Mouse (Mus musculus): Measurements from ENCODE around the gene Ano1. TPM values are rescaled to one million over a fixed set of nuclear protein-coding genes. Genes with fewer than 3 reads are reported as not detected.

Gene Ano1
- polyA plus RNA-seq, 1 experiment from 2014 or later, result not detected

DNA sequence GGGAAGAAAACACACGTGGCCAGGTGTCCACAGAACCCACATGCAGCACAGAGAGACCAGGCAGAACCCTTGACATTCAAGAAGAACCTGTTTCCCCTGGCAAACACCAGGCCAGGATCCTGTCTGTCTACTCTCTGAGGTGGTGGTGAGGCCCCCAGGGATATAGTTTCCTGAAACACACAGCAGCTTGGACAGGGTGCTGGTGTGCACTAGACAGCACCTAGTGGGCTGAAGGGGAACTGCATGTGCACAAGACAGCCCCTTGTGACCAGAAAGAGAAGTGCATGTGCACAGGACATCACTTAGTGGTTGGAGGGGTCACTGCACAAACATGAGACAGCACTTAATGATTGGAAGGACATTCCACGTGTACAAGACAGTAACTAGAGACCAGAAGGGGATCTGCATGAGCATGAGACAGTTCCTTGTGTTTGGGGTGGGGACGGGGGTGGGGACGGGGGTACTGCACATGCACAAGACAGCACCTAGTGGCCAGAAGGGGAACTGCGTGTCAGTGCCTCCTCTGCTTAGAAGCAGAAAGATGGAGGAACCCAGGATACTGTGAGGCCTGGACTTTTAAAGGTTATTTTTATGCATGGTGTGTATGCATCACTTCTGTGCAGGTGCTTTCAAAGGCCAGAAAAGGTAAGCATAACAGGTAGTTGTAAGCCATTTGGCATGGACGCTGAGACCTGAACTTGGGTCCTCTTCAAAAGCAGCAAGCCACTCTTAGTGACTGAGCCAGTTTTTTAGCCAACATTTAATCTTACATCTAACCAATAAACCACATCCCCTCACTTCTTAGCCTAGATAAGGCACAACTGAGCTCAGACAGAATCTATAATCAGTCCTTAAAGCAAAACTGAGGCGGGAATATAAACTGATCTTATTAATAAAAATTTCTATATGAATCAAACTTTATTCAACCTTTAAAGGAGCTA is 54.7 kb downstream of the Ano1 start:
- no peak overlapping the region for H3K4me3 ChIP-seq (ENCODE audit: inconsistent target)
- no peak overlapping the region for H3K27ac ChIP-seq
- H3K79me2 ChIP-seq (ENCODE audit: inconsistent target), result no peaks in the 10 kb centered on the region
- no peaks in the 10 kb centered on the region for H3K36me3 ChIP-seq (ENCODE audit: inconsistent target)
- WGBS (ENCODE audit: missing documents), result 64% methylated on average over 7 of the region's 7 CpGs

DNA sequence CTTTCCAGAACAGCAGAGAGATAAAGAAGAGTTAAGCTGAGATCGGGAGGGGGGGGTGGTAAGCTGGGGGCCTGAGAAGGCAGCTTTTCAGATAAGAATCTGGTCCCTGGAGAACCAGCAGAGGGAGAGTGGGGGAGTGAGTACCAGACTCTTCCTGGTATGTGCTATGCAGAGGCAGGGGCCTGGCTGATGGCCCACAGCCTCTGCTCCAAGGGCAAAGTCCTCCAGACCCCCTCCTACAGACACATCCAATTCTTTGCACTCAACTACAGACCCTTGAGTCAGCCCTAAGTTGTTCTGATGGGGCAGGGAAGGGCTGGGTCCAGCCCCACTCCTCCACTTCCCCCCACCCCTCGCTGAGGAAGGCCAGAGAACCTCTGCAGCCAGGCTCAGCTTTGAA is 61.9 kb downstream of the Ano1 start:
- Histone ChIP-seq H3K79me2 (ENCODE audit: inconsistent target) (no peaks in the 10 kb centered on the region), H3K27ac (no peak overlapping the region), H3K4me3 (ENCODE audit: inconsistent target) (no peak overlapping the region), H3K36me3 (ENCODE audit: inconsistent target) (no peaks in the 10 kb centered on the region)
- 58% methylated on average over 2 of the region's 2 CpGs for WGBS (ENCODE audit: missing documents)

DNA sequence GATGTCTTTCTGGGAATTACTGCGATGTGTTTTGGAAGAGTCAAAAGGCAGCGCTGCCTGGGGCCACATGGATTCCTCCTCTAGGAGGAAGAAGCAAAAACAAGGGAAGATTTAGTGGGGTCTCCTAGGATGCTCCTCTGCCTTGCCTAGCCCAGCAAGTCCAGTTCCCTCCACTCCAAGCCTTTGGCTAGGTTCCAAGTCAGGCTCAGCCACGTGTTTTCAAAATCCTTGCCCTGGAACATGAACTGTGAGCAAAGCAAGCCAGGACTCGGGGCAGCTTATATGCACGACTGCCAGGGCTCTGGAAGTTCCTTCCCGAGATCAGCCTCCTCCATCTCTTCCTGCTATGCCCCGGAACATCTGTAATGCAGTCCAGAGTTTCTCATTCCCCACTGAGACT is 62.6 kb downstream of the Ano1 start:
- H3K79me2 ChIP-seq (ENCODE audit: inconsistent target), result no peaks in the 10 kb centered on the region
- H3K36me3 ChIP-seq (ENCODE audit: inconsistent target), result no peaks in the 10 kb centered on the region
- WGBS (ENCODE audit: missing documents), result 83% methylated on average over 7 of the region's 7 CpGs
- no peak overlapping the region for H3K27ac ChIP-seq
- H3K4me3 ChIP-seq (ENCODE audit: inconsistent target), result no peak overlapping the region

DNA sequence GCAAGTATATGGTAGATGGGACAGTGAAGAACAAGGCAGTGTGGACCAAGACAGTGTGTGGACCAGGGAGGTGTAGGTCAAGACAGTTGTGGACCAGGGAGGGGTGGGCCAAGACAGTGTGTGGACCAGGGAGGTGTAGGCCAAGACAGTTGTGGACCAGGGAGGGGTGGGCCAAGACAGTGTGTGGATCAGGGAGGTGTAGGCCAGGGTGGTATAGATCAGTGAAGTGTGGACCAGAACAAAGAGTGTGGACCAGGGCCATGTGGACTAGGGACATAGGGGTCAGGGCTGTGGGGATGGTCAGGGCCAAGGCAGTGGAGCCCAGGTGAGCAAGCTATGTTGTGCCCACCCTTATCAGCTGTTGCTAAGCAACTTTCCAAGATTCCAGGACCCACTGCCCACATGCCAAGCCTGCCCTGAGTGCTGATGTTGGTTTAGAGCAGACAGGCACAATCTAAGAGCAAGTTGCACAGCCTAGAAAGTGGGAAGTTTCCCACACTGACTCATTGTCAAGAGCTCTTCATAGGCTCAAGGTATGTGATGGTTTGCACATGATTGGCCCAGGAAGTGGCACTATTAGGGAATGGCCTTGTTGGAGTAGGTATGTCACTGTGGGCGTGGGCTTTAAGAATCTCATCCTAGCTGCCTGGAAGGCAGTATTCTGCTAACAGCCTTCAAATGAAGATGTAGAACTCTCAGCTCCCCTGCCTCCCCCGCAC is 64.0 kb downstream of the Ano1 start:
- no peak overlapping the region for H3K27ac ChIP-seq
- no peaks in the 10 kb centered on the region for H3K36me3 ChIP-seq (ENCODE audit: inconsistent target)
- H3K79me2 ChIP-seq (ENCODE audit: inconsistent target), result no peaks in the 10 kb centered on the region
- 91% methylated on average over 2 of the region's 2 CpGs for WGBS (ENCODE audit: missing documents)
- H3K4me3 ChIP-seq (ENCODE audit: inconsistent target), result no peak overlapping the region

DNA sequence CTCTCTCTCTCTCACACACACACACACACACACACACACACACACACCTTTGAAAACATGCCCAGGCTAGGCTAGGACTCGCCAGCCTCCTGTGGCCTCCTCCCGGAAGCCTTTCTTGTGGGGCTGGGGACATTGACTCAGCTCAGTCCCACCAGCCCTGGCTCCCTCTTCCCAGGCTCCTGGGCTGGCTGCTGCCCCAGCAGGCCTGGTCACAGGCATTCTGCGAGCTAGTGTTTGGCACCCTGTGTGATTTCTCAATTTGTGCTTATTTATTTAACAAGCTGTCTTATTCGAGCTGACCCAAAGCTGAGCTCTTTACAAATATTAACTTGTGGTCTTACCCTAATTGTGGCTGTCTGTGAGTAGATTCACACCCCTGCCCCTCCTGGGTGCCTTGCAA is 66.8 kb downstream of the Ano1 start:
- Histone ChIP-seq H3K4me3 (ENCODE audit: inconsistent target) (no peak overlapping the region), H3K79me2 (ENCODE audit: inconsistent target) (no peaks in the 10 kb centered on the region), H3K36me3 (ENCODE audit: inconsistent target) (no peaks in the 10 kb centered on the region), H3K27ac (no peak overlapping the region)
- WGBS (ENCODE audit: missing documents), result 40% methylated on average over 4 of the region's 4 CpGs

DNA sequence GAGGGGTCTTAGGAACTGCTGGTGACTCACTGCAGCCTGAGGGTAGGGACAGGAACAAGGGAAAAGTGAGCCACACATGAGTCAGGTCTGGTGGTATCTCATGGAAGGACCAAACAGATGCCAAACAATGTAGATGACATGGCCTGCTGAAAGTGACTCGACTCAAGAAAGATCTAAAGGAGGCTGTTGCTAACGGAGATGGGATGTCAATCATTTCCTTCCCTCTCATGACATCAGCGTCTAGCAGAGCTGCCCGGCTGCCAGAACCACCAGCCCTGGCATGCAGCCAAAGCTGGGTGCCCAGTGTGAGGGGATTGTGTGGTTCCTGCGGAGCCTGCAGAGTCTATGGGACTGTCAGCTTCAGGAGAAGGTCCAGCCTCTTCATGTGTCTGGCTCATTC is 67.3 kb downstream of the Ano1 start:
- no peak overlapping the region for H3K27ac ChIP-seq
- no peak overlapping the region for H3K4me3 ChIP-seq (ENCODE audit: inconsistent target)
- H3K36me3 ChIP-seq (ENCODE audit: inconsistent target), result no peaks in the 10 kb centered on the region
- H3K79me2 ChIP-seq (ENCODE audit: inconsistent target), result no peaks in the 10 kb centered on the region
- WGBS (ENCODE audit: missing documents), result 0% methylated on average over 5 of the region's 5 CpGs

- H3K27ac ChIP-seq, result no peak overlapping the region
- H3K4me3 ChIP-seq (ENCODE audit: inconsistent target), result no peak overlapping the region
- 78% methylated on average over 5 of the region's 5 CpGs for WGBS (ENCODE audit: missing documents)
- no peaks in the 10 kb centered on the region for H3K79me2 ChIP-seq (ENCODE audit: inconsistent target)
- H3K36me3 ChIP-seq (ENCODE audit: inconsistent target), result no peaks in the 10 kb centered on the region
Measured at GRCm38 (mm10) chr7:144680096-144680495, 71.7 kb downstream of the Ano1 start.

DNA sequence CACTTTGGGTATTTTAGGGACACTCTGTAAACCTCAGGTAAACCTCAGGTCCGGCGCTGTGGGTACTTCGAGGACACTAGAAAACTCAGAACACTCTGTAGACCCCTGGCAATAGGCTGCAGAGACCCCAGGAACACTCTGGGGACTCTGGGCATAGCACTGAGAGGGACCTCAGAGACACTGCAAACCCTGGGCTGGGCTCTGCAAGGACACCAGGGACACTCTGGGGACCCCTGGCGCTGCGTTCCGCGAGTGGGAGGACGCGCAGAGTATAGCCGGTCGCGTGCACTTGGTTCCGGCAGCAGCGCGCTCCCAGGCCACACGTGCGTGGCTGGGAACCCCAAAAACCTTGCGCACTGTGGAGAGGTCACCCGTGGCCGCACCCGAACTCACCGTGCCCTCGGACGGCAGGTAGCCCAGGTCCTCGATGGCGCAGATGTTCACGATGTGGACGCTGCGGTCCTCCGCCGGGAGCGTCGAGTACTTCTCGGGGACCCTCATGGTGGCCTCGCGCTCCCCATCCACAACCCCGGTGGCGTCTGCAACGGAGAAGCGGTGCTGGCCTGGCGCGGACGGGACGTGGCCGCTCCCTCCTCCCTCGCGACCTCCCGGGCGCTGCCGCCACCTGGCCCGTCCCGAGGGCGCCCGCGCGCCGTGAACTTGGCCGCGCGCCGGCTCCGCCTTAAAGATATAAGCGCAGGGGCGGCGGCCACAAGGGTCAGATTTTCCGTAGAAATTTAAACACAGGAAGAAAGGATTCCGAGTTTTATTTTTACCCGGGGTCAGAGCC is 73.3 kb downstream of the Ano1 start:
- Histone ChIP-seq H3K4me3 (ENCODE audit: inconsistent target) (no peak overlapping the region), H3K79me2 (ENCODE audit: inconsistent target) (no peaks in the 10 kb centered on the region), H3K27ac (no peak overlapping the region), H3K36me3 (ENCODE audit: inconsistent target) (no peaks in the 10 kb centered on the region)
- WGBS (ENCODE audit: missing documents), result 9% methylated on average over 66 of the region's 68 CpGs

GRCm38 (mm10) chr7:144677341-144678086 is 74.3 kb downstream of the Ano1 start:
- WGBS (ENCODE audit: missing documents), result 73% methylated on average over 9 of the region's 12 CpGs

DNA sequence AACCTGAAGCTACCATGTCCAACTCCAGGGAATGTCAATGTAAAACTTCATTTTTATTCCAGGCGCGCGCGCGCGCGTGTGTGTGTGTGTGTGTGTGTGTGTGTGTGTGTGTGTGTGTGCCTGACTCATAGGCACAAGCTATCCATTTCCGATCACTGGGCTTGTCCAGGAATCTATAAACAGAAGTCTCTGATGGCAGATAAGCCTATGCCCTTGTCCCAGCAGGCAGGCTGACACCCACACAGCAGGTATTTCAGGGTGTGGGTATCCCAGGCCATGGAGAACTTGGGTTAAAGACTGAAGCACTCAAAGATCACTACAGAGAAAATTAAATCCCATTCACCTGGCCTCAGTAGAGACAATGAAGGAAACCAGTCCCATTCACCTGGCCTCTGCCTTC is 76.1 kb downstream of the Ano1 start:
- H3K79me2 ChIP-seq (ENCODE audit: inconsistent target), result no peaks in the 10 kb centered on the region
- WGBS (ENCODE audit: missing documents), result 83% methylated on average over 8 of the region's 8 CpGs
- H3K27ac ChIP-seq, result no peak overlapping the region

More at GRCm38 (mm10) chr7:144677341-144678086, 74.3 kb downstream of the Ano1 start:
- Histone ChIP-seq H3K4me3 (ENCODE audit: inconsistent target) (no peak overlapping the region), H3K79me2 (ENCODE audit: inconsistent target) (no peaks in the 10 kb centered on the region), H3K27ac (no peak overlapping the region), H3K36me3 (ENCODE audit: inconsistent target) (no peaks in the 10 kb centered on the region)

GRCm38 (mm10) chr7:144669895-144670294 is 81.9 kb downstream of the Ano1 start:
- H3K36me3 ChIP-seq (ENCODE audit: inconsistent target), result no peaks in the 10 kb centered on the region
- 97% methylated on average over 2 of the region's 2 CpGs for WGBS (ENCODE audit: missing documents)
- H3K4me3 ChIP-seq (ENCODE audit: inconsistent target), result no peak overlapping the region

More for the DNA sequence above, 76.1 kb downstream of the Ano1 start:
- Histone ChIP-seq H3K4me3 (ENCODE audit: inconsistent target) (no peak overlapping the region), H3K36me3 (ENCODE audit: inconsistent target) (no peaks in the 10 kb centered on the region)

DNA sequence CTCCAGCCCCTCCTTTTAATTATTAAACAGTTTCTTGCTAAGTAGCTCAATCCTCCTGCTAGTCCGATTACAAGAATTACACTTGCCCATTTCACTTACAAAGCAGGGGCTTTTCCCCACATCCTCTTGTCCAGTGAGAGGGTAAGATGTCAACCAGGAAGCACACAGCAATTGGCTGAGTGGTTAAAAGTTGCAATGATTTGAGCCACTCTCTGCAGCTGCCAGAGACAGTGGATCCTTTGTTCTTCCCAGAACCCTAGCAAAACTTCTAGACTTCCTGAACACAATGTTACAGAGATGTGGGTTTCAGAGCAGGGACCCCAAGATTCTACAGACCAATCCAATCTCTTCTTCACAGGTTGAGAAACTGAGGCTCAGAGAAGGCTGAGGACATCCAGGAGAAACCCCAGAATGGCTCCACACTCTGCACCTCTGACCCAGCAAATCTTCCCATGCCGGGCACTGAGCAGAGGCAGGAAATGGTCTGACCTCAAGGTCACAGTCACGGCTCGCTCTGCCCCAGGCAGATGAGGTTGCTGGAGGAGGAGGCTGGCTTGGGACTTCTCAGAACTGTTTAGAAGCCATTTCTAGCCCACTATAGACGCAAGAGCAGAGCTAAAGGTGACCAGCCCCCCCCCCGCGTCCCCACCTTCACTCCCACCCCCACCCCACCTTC is 83.0 kb downstream of the Ano1 start:
- 38% methylated on average over 7 of the region's 7 CpGs for WGBS (ENCODE audit: missing documents)
- Histone ChIP-seq H3K4me3 (ENCODE audit: inconsistent target) (no peak overlapping the region), H3K79me2 (ENCODE audit: inconsistent target) (no peaks in the 10 kb centered on the region), H3K36me3 (ENCODE audit: inconsistent target) (no peaks in the 10 kb centered on the region), H3K27ac (no peak overlapping the region)

More at GRCm38 (mm10) chr7:144669895-144670294, 81.9 kb downstream of the Ano1 start:
- H3K79me2 ChIP-seq (ENCODE audit: inconsistent target), result no peaks in the 10 kb centered on the region
- H3K27ac ChIP-seq, result no peak overlapping the region

DNA sequence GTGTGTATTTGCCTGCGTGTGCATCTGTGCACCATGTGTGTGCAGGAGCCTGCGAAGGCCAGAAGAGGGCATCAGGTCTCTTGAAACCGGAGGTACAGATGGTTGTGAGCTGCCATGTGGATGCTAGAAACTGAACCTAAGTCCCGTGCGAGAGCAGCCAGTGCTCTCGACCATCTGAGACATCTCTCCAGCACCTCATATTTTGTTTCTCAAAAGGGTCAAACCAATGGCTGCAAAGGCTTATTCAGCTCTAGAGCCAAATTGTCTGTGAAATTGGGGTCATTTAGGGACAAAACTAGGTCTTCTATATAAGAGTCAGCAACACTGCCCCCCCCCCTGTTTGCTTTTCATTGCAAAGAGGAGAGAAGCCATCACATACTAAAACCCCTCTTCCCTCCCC is 84.7 kb downstream of the Ano1 start:
- no peaks in the 10 kb centered on the region for H3K79me2 ChIP-seq (ENCODE audit: inconsistent target)
- no peaks in the 10 kb centered on the region for H3K36me3 ChIP-seq (ENCODE audit: inconsistent target)
- WGBS (ENCODE audit: missing documents), result 94% methylated on average over 6 of the region's 6 CpGs
- H3K27ac ChIP-seq, result no peak overlapping the region
- H3K4me3 ChIP-seq (ENCODE audit: inconsistent target), result no peak overlapping the region
